Mouse (Mus musculus): ENCODE data around the gene Ckm.

- TF ChIP-seq POLR2A (IDR thresholded peaks at IDR 0.05; ENCODE audit: insufficient read depth, low read depth, low read length) (no peak), CTCF (IDR thresholded peaks at IDR 0.05; ENCODE audit: insufficient read depth, low read depth, low read length) (no peak)
Measured at GRCm38 (mm10) chr7:19357381-19358375, 46.9 kb upstream of the Ckm start.

All from olfactory bulb, adult 2 months (tissue).